Mouse (Mus musculus) kidney, embryonic 14.5 days (tissue): ENCODE results near the gene Slc35c2. TPM values are rescaled to one million over a fixed set of nuclear protein-coding genes. Genes with fewer than 3 reads are reported as not detected.

ENCODE experiments used
- ATAC-seq: fragments of 200-750 bp; cut with Nextera tagmentation; 2 replicates; pipeline ENCODE4 v1.8.0; 2017; ENCODE audit warnings: moderate number of reproducible peaks, mild to moderate bottlenecking, moderate TSS enrichment, moderate library complexity; ENCODE audit not compliant: low FRiP score, low TSS enrichment
- H3K27ac ChIP-seq: fragments of 300-500 bp; sonication (generic); 2 replicates; pipeline ENCODE4 v1.5.1; 2014; ENCODE audit warnings: low read depth, mild to moderate bottlenecking, low read length, moderate library complexity, mixed read lengths
- H3K27me3 ChIP-seq: fragments of 300-500 bp; sonication (generic); 2 replicates; pipeline ENCODE4 v1.6.1; 2014; ENCODE audit warnings: mild to moderate bottlenecking, low read length; ENCODE audit not compliant: control insufficient read depth, insufficient read depth
- H3K36me3 ChIP-seq: fragments of 300-500 bp; sonication (generic); 2 replicates; pipeline ENCODE4 v1.6.1; 2014; ENCODE audit warnings: low read length, mixed read lengths; ENCODE audit not compliant: control insufficient read depth, insufficient read depth
- H3K4me1 ChIP-seq: fragments of 300-500 bp; sonication (generic); 2 replicates; pipeline ENCODE4 v1.6.1; 2014; ENCODE audit warnings: low read length, mixed read lengths; ENCODE audit not compliant: control insufficient read depth, insufficient read depth
- H3K4me2 ChIP-seq: fragments of 300-500 bp; sonication (generic); replicated peaks from 2 replicates; pipeline ENCODE4 v1.6.1; 2014; ENCODE audit warnings: low read depth, mild to moderate bottlenecking, low read length
- H3K4me3 ChIP-seq: fragments of 300-500 bp; sonication (generic); 2 replicates; pipeline ENCODE4 v1.5.1; 2014; ENCODE audit warnings: mild to moderate bottlenecking, low read length
- H3K9ac ChIP-seq: fragments of 300-500 bp; sonication (generic); 2 replicates; pipeline ENCODE4 v1.6.1; 2014; ENCODE audit warnings: low read depth, mild to moderate bottlenecking, low read length, moderate library complexity
- H3K9me3 ChIP-seq: fragments of 300-500 bp; sonication (generic); 2 replicates; pipeline ENCODE4 v1.6.1; 2016; ENCODE audit warnings: low read length; ENCODE audit not compliant: control insufficient read depth
- WGBS: fragments of 180-500 bp; shearing (Covaris S2); extraction: QIAGEN DNeasy Blood & Tissue Kit; methylation state at CpG from one replicate; pipeline ENCODE4 v1.1.7; 2014; 5-methylcytosine and 5-hydroxymethylcytosine counted together
- polyA plus RNA-seq: library from polyadenylated mRNA; unstranded; fragments of >200 nt; fragmentation: Nextera tagmentation; extraction: Ambion mirVana; gene quantifications from 2 replicates; pipeline ENCODE4 v1.2.1, GENCODE M21; 2014

The Slc35c2 gene
- polyA plus RNA-seq, 1 experiment from 2014 or later: 54.1 TPM

GRCm38 (mm10) chr2:165256213-165256612, 31.5 kb downstream of the Slc35c2 start:
- Histone ChIP-seq H3K4me3 (no peak overlapping the region), H3K36me3 (no peaks in the 10 kb centered on the region), H3K4me2 (no peak overlapping the region), H3K9me3 (no peaks in the 10 kb centered on the region), H3K27ac (no peak overlapping the region), H3K4me1 (0 out of 2 replicates have a peak, but pooled peaks cover 3% of the 10 kb centered on the region), H3K27me3 (peaks cover 39% of the 10 kb centered on the region), H3K9ac (no peak overlapping the region)
- WGBS: 69% methylated on average over 10 of the region's 10 CpGs
- ATAC-seq: no peak

- Histone ChIP-seq H3K9ac (no peak overlapping the region), H3K4me3 (no peak overlapping the region), H3K4me1 (0 out of 2 replicates have a peak, but pooled peaks cover 3% of the 10 kb centered on the region)
Observed at GRCm38 (mm10) chr2:165253867-165254266, 33.8 kb downstream of the Slc35c2 start.

GRCm38 (mm10) chr2:165253269-165253668, 34.4 kb downstream of the Slc35c2 start:
- Histone ChIP-seq H3K4me1 (0 out of 2 replicates have a peak, but pooled peaks cover 3% of the 10 kb centered on the region), H3K36me3 (no peaks in the 10 kb centered on the region), H3K9me3 (no peaks in the 10 kb centered on the region), H3K27ac (no peak overlapping the region), H3K4me2 (no peak overlapping the region), H3K27me3 (peaks cover 39% of the 10 kb centered on the region), H3K4me3 (no peak overlapping the region), H3K9ac (no peak overlapping the region)
- WGBS: 75% methylated on average over 8 of the region's 8 CpGs
- no peak for ATAC-seq

More at GRCm38 (mm10) chr2:165253867-165254266, 33.8 kb downstream of the Slc35c2 start:
- H3K27me3 ChIP-seq: peaks cover 39% of the 10 kb centered on the region
- H3K4me2 ChIP-seq: no peak overlapping the region
- H3K27ac ChIP-seq: no peak overlapping the region
- no peaks in the 10 kb centered on the region for H3K36me3 ChIP-seq
- H3K9me3 ChIP-seq: no peaks in the 10 kb centered on the region
- ATAC-seq: no peak; the same call in 1 of the 2 replicates
- 17% methylated on average over 10 of the region's 10 CpGs for WGBS

GRCm38 (mm10) chr2:165252801-165253200, 34.9 kb downstream of the Slc35c2 start:
- WGBS: 40% methylated on average over 9 of the region's 9 CpGs
- H3K4me3 ChIP-seq: no peak overlapping the region
- ATAC-seq: no peak
- peaks cover 40% of the 10 kb centered on the region for H3K27me3 ChIP-seq
- no peaks in the 10 kb centered on the region for H3K36me3 ChIP-seq
- no peak overlapping the region for H3K27ac ChIP-seq
- H3K9ac ChIP-seq: no peak overlapping the region
- no peak overlapping the region for H3K4me2 ChIP-seq
- H3K4me1 ChIP-seq: 0 out of 2 replicates have a peak, but pooled peaks cover 3% of the 10 kb centered on the region
- H3K9me3 ChIP-seq: no peaks in the 10 kb centered on the region

- 66% methylated on average over 8 of the region's 8 CpGs for WGBS
- no peak overlapping the region for H3K9ac ChIP-seq
- H3K36me3 ChIP-seq: no peaks in the 10 kb centered on the region
- no peak overlapping the region for H3K4me3 ChIP-seq
- H3K4me1 ChIP-seq: 0 out of 2 replicates have a peak, but pooled peaks cover 3% of the 10 kb centered on the region
- ATAC-seq: no peak
- no peak overlapping the region for H3K4me2 ChIP-seq
- H3K27me3 ChIP-seq: peaks cover 44% of the 10 kb centered on the region
- no peaks in the 10 kb centered on the region for H3K9me3 ChIP-seq
- no peak overlapping the region for H3K27ac ChIP-seq
Observed at GRCm38 (mm10) chr2:165252381-165252780, 35.3 kb downstream of the Slc35c2 start.

GRCm38 (mm10) chr2:165250903-165251302, 36.8 kb downstream of the Slc35c2 start:
- 0 out of 2 replicates have a peak, but pooled peaks cover 3% of the 10 kb centered on the region for H3K4me1 ChIP-seq
- peaks cover 51% of the 10 kb centered on the region for H3K27me3 ChIP-seq

GRCm38 (mm10) chr2:165248967-165249366, 38.7 kb downstream of the Slc35c2 start:
- H3K9me3 ChIP-seq: no peaks in the 10 kb centered on the region
- no peak overlapping the region for H3K4me2 ChIP-seq
- no peaks in the 10 kb centered on the region for H3K36me3 ChIP-seq
- no peak for ATAC-seq
- no peak overlapping the region for H3K4me3 ChIP-seq
- H3K27ac ChIP-seq: no peak overlapping the region
- H3K27me3 ChIP-seq: peaks cover 47% of the 10 kb centered on the region
- 0 out of 2 replicates have a peak, but pooled peaks cover 3% of the 10 kb centered on the region for H3K4me1 ChIP-seq
- no peak overlapping the region for H3K9ac ChIP-seq
- 16% methylated on average over 3 of the region's 3 CpGs for WGBS

More at GRCm38 (mm10) chr2:165250903-165251302, 36.8 kb downstream of the Slc35c2 start:
- 26% methylated on average over 1 of the region's 1 CpGs for WGBS
- Histone ChIP-seq H3K4me3 (no peak overlapping the region), H3K9me3 (no peaks in the 10 kb centered on the region), H3K27ac (no peak overlapping the region), H3K36me3 (no peaks in the 10 kb centered on the region), H3K4me2 (no peak overlapping the region), H3K9ac (no peak overlapping the region)
- ATAC-seq: no peak

GRCm38 (mm10) chr2:165246349-165246748, 41.3 kb downstream of the Slc35c2 start:
- Histone ChIP-seq H3K27me3 (peaks cover 56% of the 10 kb centered on the region), H3K27ac (no peak overlapping the region), H3K9ac (no peak overlapping the region), H3K4me1 (no peaks in the 10 kb centered on the region), H3K36me3 (no peaks in the 10 kb centered on the region), H3K9me3 (no peaks in the 10 kb centered on the region), H3K4me3 (no peak overlapping the region), H3K4me2 (no peak overlapping the region)
- 11% methylated on average over 11 of the region's 11 CpGs for WGBS
- ATAC-seq: no peak

GRCm38 (mm10) chr2:165243122-165243720, 44.4 kb downstream of the Slc35c2 start:
- H3K4me3 ChIP-seq: no peak overlapping the region
- no peak overlapping the region for H3K27ac ChIP-seq
- H3K9ac ChIP-seq: no peak overlapping the region
- 4% methylated on average over 11 of the region's 11 CpGs for WGBS
- H3K4me2 ChIP-seq: no peak overlapping the region
- H3K36me3 ChIP-seq: no peaks in the 10 kb centered on the region
- H3K4me1 ChIP-seq: no peaks in the 10 kb centered on the region
- H3K9me3 ChIP-seq: no peaks in the 10 kb centered on the region
- ATAC-seq: no peak
- H3K27me3 ChIP-seq: peaks cover 84% of the 10 kb centered on the region
